Mouse (Mus musculus) heart, postnatal 0 days (tissue): ENCODE measurements around the gene Cd5.

Source experiments
- CTCF ChIP-seq: IDR thresholded peaks from 2 replicates; pipeline ENCODE4 v1.5.1; 2016; ENCODE audit warnings: antibody characterized with exemption, control low read depth, low read depth
- EP300 ChIP-seq: IDR thresholded peaks from 2 replicates; pipeline ENCODE4 v1.6.1; 2016; ENCODE audit warnings: antibody characterized with exemption, low read depth

DNA sequence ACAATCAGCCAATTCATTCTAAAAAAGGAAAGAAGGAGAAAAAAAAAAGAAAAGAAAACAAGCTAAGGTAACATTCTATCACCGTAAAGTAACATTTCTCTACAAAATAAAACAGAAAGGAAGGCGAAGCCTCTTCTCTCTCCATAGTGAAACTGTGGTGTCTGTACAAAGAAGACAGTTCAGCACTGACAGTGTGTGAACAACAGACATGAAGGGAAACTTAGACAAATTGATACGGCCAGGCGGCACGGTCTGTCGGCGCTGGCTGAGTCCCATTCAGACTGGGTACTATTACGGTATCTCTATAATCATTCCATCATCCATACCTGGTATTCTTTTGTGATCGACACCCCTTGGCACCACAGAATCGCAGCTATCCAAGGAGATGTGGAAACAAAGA, 34.1 kb upstream of the Cd5 start:
- TF ChIP-seq CTCF (no peak), EP300 (no peak)
